Mouse (Mus musculus) megakaryocyte, embryonic 14.5 days (primary cell): Measurements from ENCODE around the gene Iqck.

Source experiments
- FLI1 ChIP-seq: IDR thresholded peaks from 2 replicates; pipeline ENCODE4 v1.6.1; 2012; ENCODE audit warnings: low read length, inconsistent platforms, mixed read lengths
- GATA1 ChIP-seq: IDR thresholded peaks from 3 replicates; pipeline ENCODE4 v1.6.1; 2012; ENCODE audit warnings: mixed read lengths, low read length, inconsistent platforms, borderline replicate concordance

GRCm38 (mm10) chr7:118811407-118812106 lies 44.0 kb upstream of the Iqck start:
- TF ChIP-seq GATA1: no peak
- TF ChIP-seq FLI1: no peak
